Mouse (Mus musculus) testis, postnatal 10 days (tissue): ENCODE measurements around the gene Yars.

Experiments used
- DNase-seq: peaks from one replicate; pipeline ENCODE4 v3.0.0; 2021; ENCODE audit warnings: low spot score

Gene Yars

DNA sequence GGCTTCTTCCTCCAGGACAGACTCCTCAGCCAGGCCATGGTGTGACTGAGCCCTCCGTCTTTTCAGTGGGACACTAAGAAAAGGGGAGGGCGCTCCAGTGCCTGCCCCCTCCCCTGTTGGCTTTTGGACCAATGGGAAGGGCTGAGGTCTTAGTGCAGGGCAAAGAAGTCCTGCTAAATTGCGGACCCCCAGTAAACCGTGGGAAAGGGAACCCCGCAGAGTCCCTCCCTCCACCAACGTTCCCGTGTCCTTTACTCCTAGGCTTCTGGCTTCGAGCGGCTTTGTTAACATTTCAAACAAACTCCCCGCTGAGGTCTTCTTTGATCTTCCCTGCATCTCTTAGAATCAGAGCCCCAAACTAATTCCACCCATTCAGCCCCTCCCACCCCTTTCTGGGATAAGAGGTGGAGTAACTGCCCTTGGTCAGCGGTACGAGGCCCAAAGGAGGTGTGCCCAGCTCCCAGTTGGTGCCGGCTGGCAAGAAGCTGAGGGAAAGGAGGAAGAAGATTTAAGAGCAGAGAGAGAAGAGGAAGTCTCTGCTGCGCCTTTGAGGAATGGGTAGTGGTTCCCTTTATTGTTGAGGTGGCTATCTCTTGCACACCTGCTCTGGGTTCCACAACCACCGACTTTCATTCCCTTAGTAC, 62.0 kb downstream of the Yars start:
- DNase-seq = no peak

- DNase-seq = no peak
These were observed 62.9 kb downstream of the Yars start for GRCm38 (mm10) chr4:129252492-129252891.

DNA sequence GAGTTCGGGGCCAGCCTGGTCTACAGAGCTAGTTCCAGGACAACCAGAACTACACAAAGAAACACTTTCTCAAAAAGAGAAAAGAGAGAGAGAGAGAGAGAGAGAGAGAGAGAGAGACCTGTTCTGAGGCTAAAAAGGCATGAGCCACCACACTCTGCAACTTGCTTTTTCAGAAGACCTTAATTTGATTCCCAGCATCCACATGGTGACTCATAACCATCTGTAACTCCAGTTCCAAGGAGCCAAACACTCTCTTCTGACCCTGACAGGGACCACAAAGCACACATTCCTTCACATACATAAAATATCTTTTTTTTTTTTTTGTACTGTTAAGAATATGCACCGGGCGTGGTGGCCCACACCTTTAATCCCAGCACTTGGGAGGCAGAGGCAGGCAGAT, 65.0 kb downstream of the Yars start:
- DNase-seq = no peak

GRCm38 (mm10) chr4:129256450-129257380, 67.2 kb downstream of the Yars start:
- no peak for DNase-seq

DNA sequence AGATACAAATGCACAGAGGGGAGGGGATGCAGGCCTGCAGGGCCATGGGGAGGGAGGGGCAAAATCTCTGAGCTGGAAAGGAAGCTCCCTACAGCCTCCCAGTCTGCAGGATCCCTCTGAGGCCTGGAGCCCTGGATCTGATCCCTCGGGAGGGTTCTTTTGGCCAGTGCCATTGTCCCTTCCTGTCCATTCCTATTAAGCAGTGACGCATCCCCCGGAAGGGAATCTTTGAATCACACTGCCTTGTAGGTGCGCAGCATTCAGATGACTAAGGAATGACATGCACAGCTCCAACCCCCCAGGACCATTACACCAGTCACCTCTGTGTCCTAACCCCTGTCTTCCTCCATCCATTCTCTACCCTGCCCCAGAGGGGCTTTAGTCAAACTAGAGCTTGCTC, 69.5 kb downstream of the Yars start:
- DNase-seq = no peak

DNA sequence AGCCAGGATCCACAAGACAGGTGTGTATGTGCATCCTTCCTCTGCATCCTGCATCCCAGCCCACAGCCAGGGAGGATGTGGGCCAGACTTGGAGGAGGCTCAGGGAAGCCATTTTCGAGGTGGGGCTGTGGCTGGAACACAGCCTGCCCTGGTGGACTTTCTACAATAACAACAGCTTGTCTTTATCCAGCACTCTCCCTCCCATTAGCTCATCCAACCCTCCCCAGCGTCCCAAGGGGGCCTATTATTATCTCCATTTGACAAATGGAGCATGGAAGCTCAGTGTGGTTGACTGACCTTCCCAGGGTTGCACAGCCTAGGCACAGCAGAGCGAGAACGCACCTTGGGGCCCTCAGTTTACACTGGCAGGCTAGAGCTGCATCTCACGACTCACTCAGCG, 71.1 kb downstream of the Yars start:
- no peak for DNase-seq

DNA sequence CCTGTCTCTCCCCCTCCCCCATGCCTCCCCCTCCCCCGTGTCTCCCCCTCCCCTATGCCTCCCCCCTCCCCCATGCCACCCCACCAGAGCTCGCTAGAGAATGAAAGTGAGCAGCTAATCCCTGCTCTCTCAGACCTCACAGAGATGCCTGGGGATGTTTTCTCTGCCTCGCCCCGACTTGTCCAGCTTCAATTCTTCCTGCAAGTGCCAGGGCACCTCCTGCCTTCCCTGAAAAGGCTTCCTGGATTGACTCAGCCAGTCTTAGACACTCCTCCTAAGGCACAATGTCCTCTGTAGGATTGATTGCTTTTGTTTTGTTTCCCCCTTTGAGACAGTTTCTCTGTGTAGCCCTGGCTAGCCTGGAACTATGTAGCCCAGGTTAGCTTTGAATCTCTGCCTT, 71.6 kb downstream of the Yars start, which contains the start of gene C77080:
TSS of gene C77080 (minus strand) at position 209 of the 400 bp plus-strand sequence.
- DNase-seq = no peak

GRCm38 (mm10) chr4:129263225-129264021, 73.9 kb downstream of the Yars start:
- DNase-seq = peak; percentile 68

GRCm38 (mm10) chr4:129266191-129266590, 76.6 kb downstream of the Yars start:
- no peak for DNase-seq

GRCm38 (mm10) chr4:129266821-129267220, 77.3 kb downstream of the Yars start:
- no peak for DNase-seq

- no peak for DNase-seq
These were observed 79.1 kb downstream of the Yars start for GRCm38 (mm10) chr4:129268698-129269097.
